Mouse (Mus musculus): ENCODE results near the gene Rpl34. TPM values are rescaled to one million over a fixed set of nuclear protein-coding genes. Genes with fewer than 3 reads are reported as not detected.

Rpl34 gene
- polyA plus RNA-seq, 1 experiment from 2014 or later: 1,078 TPM

DNA sequence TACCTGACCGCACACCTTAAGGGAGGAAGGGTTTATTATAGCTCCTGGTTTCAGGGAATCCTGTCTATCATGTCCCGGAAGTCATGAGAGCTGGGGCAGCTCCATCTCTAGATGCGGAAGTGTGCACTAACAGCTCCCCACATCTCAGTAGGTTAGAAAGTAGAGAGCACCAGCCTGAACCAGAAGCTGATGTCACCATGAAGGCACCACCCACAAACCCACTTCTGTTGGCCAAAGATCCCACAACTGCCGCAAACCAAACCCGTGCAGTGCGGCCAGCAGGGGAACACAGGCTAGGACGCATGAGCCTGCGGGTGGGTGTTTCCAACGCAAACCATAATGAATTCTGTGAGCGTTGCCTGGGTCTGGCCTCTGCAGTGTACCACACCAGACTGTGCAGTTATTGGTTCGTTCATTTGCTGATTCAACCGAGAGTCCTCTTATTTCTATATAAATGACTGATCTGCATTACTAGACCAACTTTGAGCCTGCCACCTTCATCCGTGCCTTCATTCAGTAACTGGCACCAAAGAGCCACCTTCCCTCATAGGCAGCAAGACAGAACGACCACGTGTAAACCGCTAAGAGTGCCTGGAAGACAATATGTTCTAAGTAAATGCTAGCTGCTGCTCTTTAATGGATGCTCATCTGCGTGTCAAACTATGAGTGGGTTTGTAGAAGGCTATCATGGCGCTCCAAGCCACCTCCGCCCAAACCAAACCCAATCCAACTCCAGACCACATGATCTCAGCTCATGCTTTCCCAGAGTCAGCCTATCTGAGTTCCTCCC, 52.3 kb downstream of the Rpl34 start:
- H3K4me1 ChIP-seq (replicated peaks; ENCODE audit: insufficient read depth, low read length): no peaks in the 10 kb centered on the region
- no peak for TF ChIP-seq CTCF (IDR thresholded peaks at IDR 0.05; ENCODE audit: low read depth)
- no peaks in the 10 kb centered on the region for H3K27me3 ChIP-seq (ENCODE audit: insufficient read depth, low read length)
- no peak for DNase-seq (ENCODE audit: low spot score)
- no peak overlapping the region for H3K9ac ChIP-seq (ENCODE audit: low read depth, low read length)
- H3K36me3 ChIP-seq (ENCODE audit: insufficient read depth, low read length): no peaks in the 10 kb centered on the region
- 94% methylated on average over 19 of the region's 19 CpGs for WGBS
- no peak overlapping the region for H3K4me3 ChIP-seq (replicated peaks; ENCODE audit: low read depth, low read length)
- no peaks in the 10 kb centered on the region for H3K9me3 ChIP-seq (replicated peaks; ENCODE audit: low read length)
- no peak for ATAC-seq (replicated peaks; ENCODE audit: low FRiP score, low read depth)
- no peak overlapping the region for H3K27ac ChIP-seq
- no peak overlapping the region for H3K4me2 ChIP-seq (ENCODE audit: low read length)

Other genes starting within 250 kb of the Rpl34 start
- gene Etnppl, start 113.0 kb downstream of the Rpl34 start, polyA plus RNA-seq (2015; fragmentation: Nextera tagmentation; extraction: Ambion mirVana): 6.7 and 7.6 TPM in 2 replicates
- gene Ostc, start 21.0 kb downstream of the Rpl34 start, polyA plus RNA-seq (2015; fragmentation: Nextera tagmentation; extraction: Ambion mirVana): 359 and 361 TPM in 2 replicates

Measured in kidney, postnatal 0 days (tissue).